Mouse (Mus musculus) CH12.LX (cell line): ENCODE data around the gene Acad11. TPM values are rescaled to one million over a fixed set of nuclear protein-coding genes. Genes with fewer than 3 reads are reported as not detected.

Experiments used
- DNase-seq: peaks from one replicate; pipeline ENCODE4 v3.0.0-alpha.2; 2013; ENCODE audit errors: extremely low read depth
- H3K27ac ChIP-seq: 2 replicates; pipeline ENCODE4 v1.5.1; 2012; ENCODE audit warnings: low read depth, mild to moderate bottlenecking, control low read depth, moderate library complexity; ENCODE audit not compliant: insufficient read depth
- H3K27me3 ChIP-seq: replicated peaks from 2 replicates; pipeline ENCODE3; 2012; ENCODE audit warnings: inconsistent platforms
- H3K36me3 ChIP-seq, 2 experiments: replicated peaks in 1 of 2; 2 replicates each; pipeline versions ENCODE3 to v1.6.1; 2012; ENCODE audit warnings: inconsistent platforms in 1 of 2, low read length in 1 of 2, mild to moderate bottlenecking in 1 of 2, mixed read lengths in 1 of 2, moderate library complexity in 1 of 2; ENCODE audit not compliant: control insufficient read depth in 1 of 2, insufficient read depth in 1 of 2
- H3K4me1 ChIP-seq, 2 experiments: 2 replicates each; pipeline ENCODE4 v1.6.1; 2012; ENCODE audit warnings: inconsistent platforms in 1 of 2, moderate library complexity in 1 of 2; ENCODE audit not compliant: insufficient read depth in 2 of 2, control insufficient read depth in 1 of 2
- H3K4me2 ChIP-seq: 2 replicates; pipeline ENCODE4 v1.6.1; 2012; ENCODE audit warnings: low read depth, mild to moderate bottlenecking, control low read depth; ENCODE audit not compliant: poor library complexity, insufficient read depth, severe bottlenecking
- H3K4me3 ChIP-seq, 3 experiments: fragments of 150-350 bp in 1 of 3; sonication (generic) in 1 of 3; replicated peaks in 1 of 3; 2 replicates each; pipeline versions ENCODE3 to v1.5.1; 2011 to 2012; ENCODE audit warnings: low read depth in 2 of 3, low read length in 2 of 3, mild to moderate bottlenecking in 2 of 3, moderate library complexity in 2 of 3, control low read depth in 1 of 3, improper control_type of control experiment in 1 of 3, inconsistent platforms in 1 of 3, mixed read lengths in 1 of 3; ENCODE audit not compliant: poor library complexity in 1 of 3
- H3K79me2 ChIP-seq: replicated peaks from 2 replicates; pipeline ENCODE4 v1.6.1; 2012; ENCODE audit warnings: mild to moderate bottlenecking, moderate library complexity; ENCODE audit not compliant: control insufficient read depth, poor library complexity, insufficient read depth, severe bottlenecking; ENCODE audit errors: extremely low read depth
- H3K9ac ChIP-seq: 2 replicates; pipeline ENCODE4 v1.6.1; 2012; ENCODE audit warnings: low read depth, mild to moderate bottlenecking, control low read depth, moderate library complexity; ENCODE audit not compliant: insufficient read depth
- H3K9me3 ChIP-seq: replicated peaks from 2 replicates; pipeline ENCODE3; 2012; ENCODE audit warnings: low read length, inconsistent platforms, mixed read lengths
- CHD1 ChIP-seq: IDR thresholded peaks from 2 replicates; pipeline ENCODE4 v1.6.1; 2012; ENCODE audit warnings: low read depth, low read length, improper control_type of control experiment, inconsistent platforms
- CTCF ChIP-seq, 2 experiments: IDR thresholded peaks in 1 of 2; conservative IDR thresholded peaks in 1 of 2; 2 replicates each; pipeline ENCODE4 v1.5.1; 2011 to 2012; ENCODE audit warnings: low read depth in 2 of 2, low read length in 2 of 2, improper control_type of control experiment in 1 of 2, inconsistent platforms in 1 of 2, mild to moderate bottlenecking in 1 of 2, moderate library complexity in 1 of 2
- EP300 ChIP-seq: IDR thresholded peaks from 2 replicates; pipeline ENCODE4 v1.6.1; 2011; ENCODE audit warnings: low read length, improper control_type of control experiment
- ETS1 ChIP-seq: conservative IDR thresholded peaks from 2 replicates; pipeline ENCODE4 v1.6.1; 2012; ENCODE audit warnings: low read depth, mild to moderate bottlenecking, inconsistent platforms, low read length, improper control_type of control experiment, moderate library complexity
- GABPA ChIP-seq: IDR thresholded peaks from 2 replicates; pipeline ENCODE4 v1.6.1; 2012; ENCODE audit warnings: low read depth, low read length, improper control_type of control experiment, inconsistent platforms; ENCODE audit not compliant: insufficient replicate concordance
- IRF4 ChIP-seq: IDR thresholded peaks from 2 replicates; pipeline ENCODE4 v1.6.1; 2014; ENCODE audit warnings: low read depth, mild to moderate bottlenecking, inconsistent platforms, low read length, improper control_type of control experiment
- KAT2A ChIP-seq: IDR thresholded peaks from 2 replicates; pipeline ENCODE4 v1.6.1; 2012; ENCODE audit warnings: low read length, improper control_type of control experiment, inconsistent platforms; ENCODE audit not compliant: insufficient replicate concordance
- MAFK ChIP-seq: IDR thresholded peaks from 2 replicates; pipeline ENCODE4 v1.6.1; 2011; ENCODE audit warnings: low read length, improper control_type of control experiment; ENCODE audit not compliant: insufficient replicate concordance
- MEF2A ChIP-seq: IDR thresholded peaks from 2 replicates; pipeline ENCODE4 v1.6.1; 2014; ENCODE audit warnings: low read depth, mild to moderate bottlenecking, inconsistent platforms, low read length, improper control_type of control experiment, borderline replicate concordance
- MYC ChIP-seq: IDR thresholded peaks from 2 replicates; pipeline ENCODE4 v1.6.1; 2011; ENCODE audit warnings: low read depth, mild to moderate bottlenecking, improper control_type of control experiment, low read length
- NELFE ChIP-seq: IDR thresholded peaks from 2 replicates; pipeline ENCODE4 v1.6.1; 2011; ENCODE audit warnings: low read depth, low read length, improper control_type of control experiment
- NRF1 ChIP-seq: IDR thresholded peaks from 2 replicates; pipeline ENCODE4 v1.6.1; 2014; ENCODE audit warnings: low read depth, mild to moderate bottlenecking, inconsistent platforms, low read length, improper control_type of control experiment, moderate library complexity
- PAX5 ChIP-seq: IDR thresholded peaks from 2 replicates; pipeline ENCODE4 v1.6.1; 2012; ENCODE audit warnings: low read length, inconsistent platforms, mixed read lengths
- SMC3 ChIP-seq: IDR thresholded peaks from 2 replicates; pipeline ENCODE4 v1.6.1; 2011; ENCODE audit warnings: low read depth, low read length, improper control_type of control experiment
- TBP ChIP-seq: conservative IDR thresholded peaks from 2 replicates; pipeline ENCODE4 v1.6.1; 2011; ENCODE audit warnings: low read depth, low read length, improper control_type of control experiment
- USF1 ChIP-seq: IDR thresholded peaks from 2 replicates; pipeline ENCODE4 v1.6.1; 2014; ENCODE audit warnings: low read depth, mild to moderate bottlenecking, inconsistent platforms, low read length, improper control_type of control experiment
- USF2 ChIP-seq: conservative IDR thresholded peaks from 2 replicates; pipeline ENCODE4 v1.6.1; 2011; ENCODE audit warnings: low read depth, low read length, improper control_type of control experiment
- ZKSCAN1 ChIP-seq: IDR thresholded peaks from 2 replicates; pipeline ENCODE4 v1.6.1; 2012; ENCODE audit warnings: low read depth, inconsistent platforms, low read length, improper control_type of control experiment, borderline replicate concordance
- ZNF384 ChIP-seq: IDR thresholded peaks from 2 replicates; pipeline ENCODE4 v1.6.1; 2012; ENCODE audit warnings: low read depth, low read length, improper control_type of control experiment, inconsistent platforms
- dilution Hi-C: fragments of 300-500 bp; cut with MboI; formaldehyde crosslinking; loops from 2 replicates; pipeline ENCODE4 v1.14.3; 2020; ENCODE audit warnings: low sequenced_read_pairs; ENCODE audit not compliant: extremely low pct_unique_long_range_greater_than_20kb, extremely low pct_ligation_motif_present
- in situ Hi-C: fragments of 300-500 bp; cut with MboI; formaldehyde crosslinking; loops from 3 replicates; pipeline ENCODE4 v1.14.3; 2019; ENCODE audit warnings: low sequenced_read_pairs, low pct_ligation_motif_present, low pct_unique_long_range_greater_than_20kb, mixed read lengths
- polyA plus RNA-seq: library from polyadenylated mRNA; unstranded; fragments of >175 nt; gene quantifications from 2 replicates; pipeline ENCODE4 v1.2.1, GENCODE M21; 2012; ENCODE audit warnings: low read depth; ENCODE audit not compliant: insufficient read length
- total RNA-seq, 2 experiments: library from RNA; depleted of rRNA; stranded (reverse); fragments of 300-350 nt in 1 of 2; fragments of >200 nt in 1 of 2; gene quantifications; 2 replicates each; pipeline ENCODE4 v1.2.3; 2012 to 2014

Gene Acad11
- total and polyA plus RNA-seq, 3 experiments: 8.3 to 12.1 (median 10.0) TPM

GRCm38 (mm10) chr9:104080038-104080437 lies 16.9 kb downstream of the Acad11 start:
- H3K4me1 ChIP-seq: no peaks in the 10 kb centered on the region
- no peak overlapping the region for H3K27ac ChIP-seq
- in situ Hi-C loops (no loop called here), dilution Hi-C loops (no loop called here)
- H3K9me3 ChIP-seq: no peaks in the 10 kb centered on the region
- DNase-seq: no peak
- TF ChIP-seq NRF1: no peak
- TF ChIP-seq TBP: no peak
- no peak for TF ChIP-seq USF1
- TF ChIP-seq ZNF384: no peak
- no peak for TF ChIP-seq GABPA
- TF ChIP-seq USF2: no peak
- no peak for TF ChIP-seq ZKSCAN1
- no peak for TF ChIP-seq SMC3
- no peak for TF ChIP-seq EP300
- TF ChIP-seq CHD1: no peak
- no peak for TF ChIP-seq MAFK
- no peak for TF ChIP-seq ETS1
- no peak for TF ChIP-seq IRF4
- no peak for TF ChIP-seq MYC
- no peak for TF ChIP-seq KAT2A
- no peak for TF ChIP-seq MEF2A
- H3K79me2 ChIP-seq: no peaks in the 10 kb centered on the region
- no peak overlapping the region for H3K9ac ChIP-seq
- no peak overlapping the region for H3K4me3 ChIP-seq
- no peak overlapping the region for H3K4me2 ChIP-seq
- H3K36me3 ChIP-seq: peaks cover 17 to 65% of the 10 kb centered on the region in 2 experiments
- no peaks in the 10 kb centered on the region for H3K27me3 ChIP-seq

- dilution Hi-C loops (no loop called here), in situ Hi-C loops (no loop called here)
- Histone ChIP-seq H3K4me3 (no peak overlapping the region), H3K36me3 (peaks cover 12 to 50% of the 10 kb centered on the region in 2 experiments), H3K4me2 (no peak overlapping the region), H3K9ac (no peak overlapping the region), H3K27ac (no peak overlapping the region), H3K79me2 (no peaks in the 10 kb centered on the region), H3K9me3 (no peaks in the 10 kb centered on the region), H3K4me1 (no peaks in the 10 kb centered on the region), H3K27me3 (no peaks in the 10 kb centered on the region)
- DNase-seq: no peak
- TF ChIP-seq NELFE (no peak), USF1 (no peak), ZKSCAN1 (no peak), PAX5 (no peak), CTCF (conservative IDR thresholded peaks at IDR 0.05 in 1 of 2, IDR thresholded peaks at IDR 0.05 in 1 of 2; ENCODE audit: low read depth in 2 of 2, low read length in 2 of 2) (no peak)
- TF ChIP-seq, all 38 proteins: peak for 0
Measured at GRCm38 (mm10) chr9:104085730-104086429, 22.7 kb downstream of the Acad11 start.
